Mouse (Mus musculus) stomach, postnatal 0 days (tissue): ENCODE data around the gene Kif26b. TPM values are rescaled to one million over a fixed set of nuclear protein-coding genes. Genes with fewer than 3 reads are reported as not detected.

Experiments
- ATAC-seq: fragments of 200-750 bp; cut with Nextera tagmentation; 2 replicates; pipeline ENCODE4 v1.8.0; 2017; ENCODE audit not compliant: low FRiP score, low TSS enrichment
- DNase-seq: peaks from one replicate; pipeline ENCODE4 v3.0.0-alpha.2; 2016; ENCODE audit warnings: low spot score
- H3K27ac ChIP-seq: fragments of 300-500 bp; sonication (generic); replicated peaks from 2 replicates; pipeline ENCODE4 v1.5.1; 2014; ENCODE audit warnings: mild to moderate bottlenecking, control low read depth
- H3K27me3 ChIP-seq: fragments of 300-500 bp; sonication (generic); 2 replicates; pipeline ENCODE4 v1.6.1; 2014; ENCODE audit warnings: low read length; ENCODE audit not compliant: control insufficient read depth, insufficient read depth
- H3K36me3 ChIP-seq: fragments of 300-500 bp; sonication (generic); 2 replicates; pipeline ENCODE4 v1.6.1; 2014; ENCODE audit warnings: low read length, mixed read lengths; ENCODE audit not compliant: control insufficient read depth, insufficient read depth
- H3K4me1 ChIP-seq: fragments of 300-500 bp; sonication (generic); replicated peaks from 2 replicates; pipeline ENCODE4 v1.6.1; 2014; ENCODE audit warnings: antibody characterized with exemption; ENCODE audit not compliant: control insufficient read depth, insufficient read depth
- H3K4me2 ChIP-seq: fragments of 300-500 bp; sonication (generic); replicated peaks from 2 replicates; pipeline ENCODE4 v1.6.1; 2014; ENCODE audit warnings: low read depth, mild to moderate bottlenecking, control low read depth, moderate library complexity
- H3K4me3 ChIP-seq: fragments of 300-500 bp; sonication (generic); 2 replicates; pipeline ENCODE4 v1.5.1; 2014; ENCODE audit warnings: low read depth, low read length, control low read depth
- H3K9ac ChIP-seq: fragments of 300-500 bp; sonication (generic); 2 replicates; pipeline ENCODE4 v1.6.1; 2014; ENCODE audit warnings: mild to moderate bottlenecking, low read length, control low read depth, mixed read lengths
- H3K9me3 ChIP-seq: fragments of 300-500 bp; sonication (generic); 2 replicates; pipeline ENCODE4 v1.6.1; 2016; ENCODE audit warnings: low read length; ENCODE audit not compliant: control insufficient read depth
- CTCF ChIP-seq: IDR thresholded peaks from 2 replicates; pipeline ENCODE4 v1.5.1; 2016; ENCODE audit warnings: antibody characterized with exemption, low read depth, mild to moderate bottlenecking, moderate library complexity
- EP300 ChIP-seq: optimal IDR thresholded peaks from 2 replicates; pipeline ENCODE3; 2016; ENCODE audit warnings: antibody characterized with exemption
- WGBS: fragments of 180-500 bp; shearing (Covaris S2); extraction: QIAGEN DNeasy Blood & Tissue Kit; methylation state at CpG from one replicate; pipeline ENCODE4 v1.1.7; 2014; 5-methylcytosine and 5-hydroxymethylcytosine counted together
- polyA plus RNA-seq: library from polyadenylated mRNA; unstranded; fragments of >200 nt; fragmentation: Nextera tagmentation; extraction: Ambion mirVana; gene quantifications from 2 replicates; pipeline ENCODE4 v1.2.1, GENCODE M21; 2015

Gene Kif26b
- polyA plus RNA-seq, 1 experiment from 2014 or later: 0.69 TPM

- 87% methylated on average over 8 of the region's 8 CpGs for WGBS
- ATAC-seq: no peak
- H3K9me3 ChIP-seq: no peaks in the 10 kb centered on the region
These were observed 14.3 kb downstream of the Kif26b start for GRCm38 (mm10) chr1:178542990-178543944.

GRCm38 (mm10) chr1:178544585-178544984 is 15.7 kb downstream of the Kif26b start:
- Histone ChIP-seq H3K27me3 (no peaks in the 10 kb centered on the region), H3K4me2 (no peak overlapping the region), H3K9ac (no peak overlapping the region), H3K4me1 (no peaks in the 10 kb centered on the region), H3K9me3 (no peaks in the 10 kb centered on the region), H3K36me3 (no peaks in the 10 kb centered on the region), H3K4me3 (no peak overlapping the region), H3K27ac (no peak overlapping the region)
- WGBS: 73% methylated on average over 3 of the region's 3 CpGs
- DNase-seq: peak; percentile 59
- peak; percentile 87 for ATAC-seq
- no peak for TF ChIP-seq EP300
- TF ChIP-seq CTCF: no peak

More at GRCm38 (mm10) chr1:178542990-178543944, 14.3 kb downstream of the Kif26b start:
- H3K4me3 ChIP-seq: no peak overlapping the region
- H3K36me3 ChIP-seq: no peaks in the 10 kb centered on the region
- H3K4me2 ChIP-seq: no peak overlapping the region
- no peaks in the 10 kb centered on the region for H3K27me3 ChIP-seq
- no peaks in the 10 kb centered on the region for H3K4me1 ChIP-seq
- H3K27ac ChIP-seq: no peak overlapping the region
- no peak for DNase-seq
- TF ChIP-seq EP300 (no peak), CTCF (no peak)
- H3K9ac ChIP-seq: no peak overlapping the region

- Histone ChIP-seq H3K4me3 (no peak overlapping the region), H3K9ac (no peak overlapping the region), H3K9me3 (no peaks in the 10 kb centered on the region), H3K27ac (no peak overlapping the region), H3K4me1 (no peaks in the 10 kb centered on the region), H3K27me3 (no peaks in the 10 kb centered on the region), H3K4me2 (no peak overlapping the region), H3K36me3 (no peaks in the 10 kb centered on the region)
- no peak for TF ChIP-seq CTCF
- no peak for TF ChIP-seq EP300
- ATAC-seq (no peak), DNase-seq (no peak)
- WGBS: 79% methylated on average over 4 of the region's 4 CpGs
These were observed 20.7 kb downstream of the Kif26b start for GRCm38 (mm10) chr1:178549576-178549975.

GRCm38 (mm10) chr1:178550477-178551047 is 21.6 kb downstream of the Kif26b start:
- TF ChIP-seq CTCF (no peak), EP300 (no peak)
- Histone ChIP-seq H3K9ac (no peak overlapping the region), H3K4me3 (no peak overlapping the region), H3K4me1 (no peaks in the 10 kb centered on the region), H3K4me2 (no peak overlapping the region), H3K36me3 (no peaks in the 10 kb centered on the region), H3K9me3 (no peaks in the 10 kb centered on the region), H3K27me3 (no peaks in the 10 kb centered on the region), H3K27ac (no peak overlapping the region)
- no peak for ATAC-seq
- 97% methylated on average over 5 of the region's 5 CpGs for WGBS
- DNase-seq: no peak

GRCm38 (mm10) chr1:178552278-178552897 is 23.5 kb downstream of the Kif26b start:
- Histone ChIP-seq H3K4me2 (no peak overlapping the region), H3K27ac (no peak overlapping the region), H3K4me3 (no peak overlapping the region), H3K9ac (no peak overlapping the region), H3K4me1 (no peaks in the 10 kb centered on the region), H3K36me3 (no peaks in the 10 kb centered on the region), H3K9me3 (no peaks in the 10 kb centered on the region), H3K27me3 (no peaks in the 10 kb centered on the region)
- WGBS: 85% methylated on average over 6 of the region's 6 CpGs
- DNase-seq: no peak
- TF ChIP-seq CTCF: no peak
- TF ChIP-seq EP300: no peak
- no peak; the same call in 1 of the 2 replicates for ATAC-seq
